Mouse (Mus musculus): ENCODE measurements at regions not wholly inside any gene's neighbourhood (a gene's known extent, or its start where the extent isn't known, plus 50 kb on each side); places are given as distances from the start of the nearest gene placed in this dataset.

DNA sequence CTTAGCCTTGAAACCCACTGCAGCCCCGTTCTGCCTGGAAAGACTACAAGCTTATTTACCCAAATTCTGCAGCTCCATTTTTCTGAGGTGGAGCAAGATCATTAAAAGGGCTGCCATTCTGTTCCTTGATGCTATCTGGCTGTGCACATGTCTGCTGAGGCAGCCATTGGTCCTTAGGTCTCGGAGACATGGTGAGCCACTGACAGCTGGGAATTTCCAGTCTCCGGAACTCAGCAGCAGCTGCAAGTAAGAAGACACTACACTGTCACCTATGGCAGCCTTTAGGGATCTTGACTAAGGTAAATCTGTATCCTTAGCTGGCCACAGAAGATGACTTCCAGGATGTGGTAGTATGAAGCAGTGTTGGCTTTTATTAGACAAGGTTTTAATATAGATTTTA is 467.9 kb downstream of the Cd83 start:
- no peak overlapping the region for H3K4me3 ChIP-seq (replicated peaks)
- H3K27me3 ChIP-seq = no peaks in the 10 kb centered on the region
- WGBS (ENCODE audit: insufficient replicate concordance) = 58% methylated on average over 3 of the region's 3 CpGs
- peaks cover 9% of the 10 kb centered on the region; the same call in 1 of the 2 replicates for H3K4me1 ChIP-seq (replicated peaks)
- no peak overlapping the region for H3K27ac ChIP-seq
- H3K9me3 ChIP-seq (replicated peaks) = no peaks in the 10 kb centered on the region
- ATAC-seq (ENCODE audit: low read depth) (no peak), DNase-seq (no peak)
- no peak overlapping the region for H3K9ac ChIP-seq
- no peak overlapping the region for H3K4me2 ChIP-seq
- no peaks in the 10 kb centered on the region for H3K36me3 ChIP-seq

DNA sequence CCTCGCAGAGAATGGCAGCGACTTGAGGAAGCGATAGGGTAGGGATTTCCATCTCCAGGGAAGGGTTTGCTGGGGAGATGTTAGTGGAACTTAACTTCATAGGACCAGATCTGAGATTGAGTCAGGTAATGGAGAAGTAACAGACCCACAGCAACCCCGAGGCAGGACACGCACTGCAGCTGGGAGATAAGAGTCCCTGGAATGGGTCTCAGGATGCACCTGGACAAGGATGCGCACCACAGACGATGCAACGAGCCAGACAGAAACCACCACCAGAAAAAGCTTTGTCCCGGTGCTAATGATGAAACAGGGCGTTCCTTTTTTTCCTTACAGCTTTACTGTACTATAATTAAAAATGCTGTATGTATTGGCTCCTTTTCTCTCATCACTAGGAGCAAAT is 470.9 kb upstream of the Jarid2 start:
- no peak for ATAC-seq (ENCODE audit: low read depth)
- 43% methylated on average over 10 of the region's 10 CpGs for WGBS (ENCODE audit: insufficient replicate concordance)
- no peak overlapping the region for H3K4me3 ChIP-seq (replicated peaks)
- H3K4me2 ChIP-seq = no peak overlapping the region
- H3K36me3 ChIP-seq = no peaks in the 10 kb centered on the region
- H3K27ac ChIP-seq = no peak overlapping the region
- 0 out of 2 replicates have a peak, but pooled peaks cover under 1% of the 10 kb centered on the region for H3K9me3 ChIP-seq (replicated peaks)
- DNase-seq = no peak
- H3K27me3 ChIP-seq = no peaks in the 10 kb centered on the region
- H3K9ac ChIP-seq = no peak overlapping the region
- H3K4me1 ChIP-seq (replicated peaks) = no peaks in the 10 kb centered on the region

DNA sequence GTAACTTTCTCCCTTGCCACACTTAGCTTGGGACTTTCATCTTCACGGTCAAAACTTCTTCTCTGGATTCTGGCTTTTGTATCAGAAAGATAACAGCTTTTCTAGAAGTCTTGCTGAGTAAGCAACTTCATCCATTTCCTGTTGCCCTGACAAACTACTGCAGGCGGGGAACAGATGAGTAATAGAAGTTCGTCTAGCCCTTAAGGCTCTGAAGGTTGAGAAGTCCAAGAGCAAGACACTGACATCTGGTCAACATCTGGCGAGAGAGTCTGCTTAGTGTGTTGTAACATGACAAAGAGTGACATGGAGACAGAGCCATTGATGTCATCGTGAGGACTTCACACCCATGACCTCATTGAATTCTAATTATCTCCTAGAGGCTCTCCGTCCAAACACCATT is 469.2 kb upstream of the Jarid2 start:
- 38% methylated on average over 6 of the region's 6 CpGs for whole genome bisulfite sequencing (ENCODE audit: insufficient replicate concordance)
- H3K9ac ChIP-seq = no peak overlapping the region
- 0 out of 2 replicates have a peak, but pooled peaks cover 4% of the 10 kb centered on the region for H3K9me3 ChIP-seq (replicated peaks)
- H3K27ac ChIP-seq = no peak overlapping the region
- DNase-seq (no peak), ATAC-seq (ENCODE audit: low read depth) (no peak)
- H3K4me3 ChIP-seq (replicated peaks) = no peak overlapping the region
- H3K4me1 ChIP-seq (replicated peaks) = no peaks in the 10 kb centered on the region
- no peaks in the 10 kb centered on the region for H3K36me3 ChIP-seq
- H3K4me2 ChIP-seq = no peak overlapping the region
- no peaks in the 10 kb centered on the region for H3K27me3 ChIP-seq

DNA sequence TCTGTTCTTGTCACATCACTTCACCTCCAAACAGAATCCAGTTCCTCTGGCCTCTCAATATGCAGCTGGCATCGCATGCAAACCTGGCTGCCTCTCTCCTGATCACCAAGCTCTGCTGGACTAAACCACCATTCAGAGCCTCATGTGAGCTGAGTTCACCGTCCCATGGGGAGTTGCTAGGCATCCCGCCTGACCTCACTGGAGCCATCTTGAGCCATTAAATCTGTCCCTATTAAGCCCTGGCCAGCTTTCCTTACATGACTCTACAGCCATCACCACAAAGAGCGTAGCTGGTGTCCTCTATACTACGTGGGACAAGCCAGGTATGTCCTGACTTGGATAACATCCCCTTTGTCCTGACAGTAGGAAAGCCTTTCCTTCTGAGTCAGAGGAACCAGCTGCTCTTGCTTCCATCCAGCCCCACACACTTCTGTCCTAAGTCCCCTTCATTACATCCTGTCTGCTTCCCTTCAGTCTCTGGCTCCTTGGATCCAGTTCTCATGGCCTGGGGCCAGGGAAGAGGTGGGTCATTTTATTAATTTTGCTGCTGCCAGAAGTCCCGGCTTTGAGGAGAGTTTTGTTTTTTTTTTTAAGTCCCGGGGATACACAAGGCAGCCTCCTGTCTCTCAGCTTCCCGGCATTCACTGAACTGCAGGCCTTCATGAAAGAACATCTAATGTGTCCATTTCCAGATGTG is 468.5 kb upstream of the Jarid2 start:
- Histone ChIP-seq H3K4me2 (no peak overlapping the region), H3K4me1 (replicated peaks) (no peaks in the 10 kb centered on the region), H3K9ac (no peak overlapping the region), H3K4me3 (replicated peaks) (no peak overlapping the region), H3K36me3 (no peaks in the 10 kb centered on the region), H3K9me3 (replicated peaks) (0 out of 2 replicates have a peak, but pooled peaks cover 4% of the 10 kb centered on the region), H3K27ac (no peak overlapping the region), H3K27me3 (no peaks in the 10 kb centered on the region)
- 71% methylated on average over 8 of the region's 8 CpGs for WGBS (ENCODE audit: insufficient replicate concordance)
- DNase-seq (no peak), ATAC-seq (ENCODE audit: low read depth) (no peak)

DNA sequence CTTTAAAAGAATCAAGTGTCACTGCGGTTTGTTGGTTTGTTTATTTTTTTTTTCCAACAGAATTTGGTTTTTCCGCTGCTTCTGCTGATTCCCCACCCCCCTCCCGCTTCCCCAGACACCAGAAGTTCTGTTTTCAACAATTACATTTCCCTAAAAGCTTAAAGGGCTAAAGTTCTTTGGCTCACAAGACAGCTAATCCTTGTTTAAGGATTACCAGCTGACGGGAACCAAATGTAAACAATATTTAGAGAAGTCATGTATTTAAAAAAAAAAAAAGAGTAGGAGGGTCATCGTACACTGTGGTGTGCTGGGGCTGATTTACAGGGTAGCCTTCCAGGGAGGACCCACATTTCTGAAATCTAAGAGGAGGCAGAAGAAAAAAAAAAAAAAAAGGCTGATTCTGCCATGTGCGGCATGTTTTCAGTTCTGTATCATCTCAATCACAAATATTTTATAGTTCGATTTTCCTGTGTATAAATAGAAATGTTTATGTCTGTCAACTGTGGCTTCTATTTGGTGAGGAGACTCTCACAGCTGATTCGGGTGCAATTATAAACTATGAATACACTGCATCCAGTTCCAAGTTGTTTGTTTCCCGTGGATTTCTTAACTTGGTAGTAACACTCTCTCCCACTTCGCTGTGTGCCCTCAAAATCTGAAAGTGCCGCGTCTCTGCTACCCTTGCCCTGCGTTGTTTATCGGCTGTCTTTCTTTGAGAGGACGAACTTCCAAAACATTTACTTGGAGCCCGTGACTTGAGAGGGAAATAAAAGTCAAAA is 456.3 kb upstream of the Jarid2 start:
- Histone ChIP-seq H3K4me1 (replicated peaks) (no peaks in the 10 kb centered on the region), H3K4me3 (replicated peaks) (no peak overlapping the region), H3K9ac (no peak overlapping the region), H3K36me3 (no peaks in the 10 kb centered on the region), H3K27me3 (no peaks in the 10 kb centered on the region), H3K4me2 (no peak overlapping the region), H3K9me3 (replicated peaks) (no peaks in the 10 kb centered on the region), H3K27ac (no peak overlapping the region)
- ATAC-seq (ENCODE audit: low read depth) (no peak), DNase-seq (no peak)
- WGBS (ENCODE audit: insufficient replicate concordance) = 70% methylated on average over 16 of the region's 16 CpGs

DNA sequence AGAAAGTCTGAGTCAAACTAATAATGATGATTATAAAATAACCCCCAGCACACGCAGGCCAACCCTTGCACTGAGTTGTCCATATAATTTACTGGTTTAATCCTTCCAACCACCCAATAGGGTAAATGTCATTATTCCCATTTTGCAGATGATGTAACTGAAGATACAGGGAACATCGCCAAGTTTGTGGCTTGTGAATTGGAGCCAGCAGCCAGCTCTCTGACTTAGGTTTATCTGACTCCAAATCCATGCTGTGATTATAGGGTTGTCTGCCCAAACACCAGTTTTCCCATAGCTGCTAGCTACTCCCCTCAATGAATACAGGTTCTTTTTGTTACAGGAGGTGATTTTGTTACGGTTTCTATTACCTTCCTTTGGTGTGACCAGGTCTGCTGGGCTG is 451.3 kb upstream of the Jarid2 start:
- no peak for DNase-seq
- Histone ChIP-seq H3K27me3 (no peaks in the 10 kb centered on the region), H3K9me3 (replicated peaks) (no peaks in the 10 kb centered on the region), H3K4me3 (replicated peaks) (no peak overlapping the region), H3K36me3 (no peaks in the 10 kb centered on the region), H3K9ac (no peak overlapping the region), H3K27ac (no peak overlapping the region), H3K4me2 (no peak overlapping the region), H3K4me1 (replicated peaks) (no peaks in the 10 kb centered on the region)
- no peak for ATAC-seq (ENCODE audit: low read depth)
- WGBS (ENCODE audit: insufficient replicate concordance) = 65% methylated on average over 3 of the region's 3 CpGs

DNA sequence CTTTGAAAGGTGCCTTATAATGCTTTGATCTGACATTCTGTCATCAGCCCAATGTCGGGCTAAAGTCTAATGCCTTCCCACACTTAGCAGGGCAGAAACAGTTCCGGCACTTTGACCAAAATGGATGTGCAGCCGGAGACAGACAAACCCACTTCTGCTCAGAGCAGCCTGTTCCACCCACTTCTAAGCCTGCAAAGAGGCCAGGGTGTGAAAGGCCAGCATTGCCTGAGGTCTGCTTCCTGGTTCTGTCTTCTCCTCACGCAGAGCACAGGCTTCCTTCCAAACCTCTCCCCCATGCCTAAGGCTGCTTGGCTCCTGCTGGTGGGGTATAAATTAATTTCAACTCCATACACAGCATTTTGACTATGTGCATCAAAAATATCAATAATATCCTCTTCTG is 450.2 kb upstream of the Jarid2 start:
- Histone ChIP-seq H3K9me3 (replicated peaks) (no peaks in the 10 kb centered on the region), H3K4me3 (replicated peaks) (no peak overlapping the region), H3K27ac (no peak overlapping the region), H3K36me3 (no peaks in the 10 kb centered on the region), H3K4me2 (no peak overlapping the region), H3K27me3 (no peaks in the 10 kb centered on the region), H3K4me1 (replicated peaks) (no peaks in the 10 kb centered on the region), H3K9ac (no peak overlapping the region)
- ATAC-seq (ENCODE audit: low read depth) (no peak), DNase-seq (no peak)
- 41% methylated on average over 4 of the region's 4 CpGs for WGBS (ENCODE audit: insufficient replicate concordance)

DNA sequence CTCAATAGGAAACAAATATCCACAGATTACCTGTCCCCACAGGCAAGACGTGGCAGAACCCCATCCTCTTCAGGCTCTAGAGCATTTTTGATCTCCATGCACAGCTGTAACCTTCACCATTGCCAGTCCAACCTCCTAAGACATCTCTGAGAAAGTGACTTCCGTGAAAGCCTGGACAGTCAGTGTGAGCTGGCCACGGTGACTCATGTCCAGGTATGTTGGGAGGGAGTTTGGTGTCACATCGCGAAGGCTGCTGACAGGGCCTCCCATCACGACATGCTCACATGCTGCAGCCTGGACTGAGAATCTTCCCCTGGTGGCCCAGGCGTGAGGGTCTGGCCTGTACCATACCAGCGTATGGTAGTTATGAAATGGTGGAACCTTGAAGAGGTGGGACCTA is 449.0 kb upstream of the Jarid2 start:
- Histone ChIP-seq H3K9ac (no peak overlapping the region), H3K4me1 (replicated peaks) (no peaks in the 10 kb centered on the region), H3K27me3 (no peaks in the 10 kb centered on the region), H3K4me3 (replicated peaks) (no peak overlapping the region), H3K9me3 (replicated peaks) (no peaks in the 10 kb centered on the region), H3K36me3 (no peaks in the 10 kb centered on the region), H3K4me2 (no peak overlapping the region), H3K27ac (no peak overlapping the region)
- ATAC-seq (ENCODE audit: low read depth) (no peak), DNase-seq (no peak)
- 83% methylated on average over 8 of the region's 8 CpGs for WGBS (ENCODE audit: insufficient replicate concordance)

DNA sequence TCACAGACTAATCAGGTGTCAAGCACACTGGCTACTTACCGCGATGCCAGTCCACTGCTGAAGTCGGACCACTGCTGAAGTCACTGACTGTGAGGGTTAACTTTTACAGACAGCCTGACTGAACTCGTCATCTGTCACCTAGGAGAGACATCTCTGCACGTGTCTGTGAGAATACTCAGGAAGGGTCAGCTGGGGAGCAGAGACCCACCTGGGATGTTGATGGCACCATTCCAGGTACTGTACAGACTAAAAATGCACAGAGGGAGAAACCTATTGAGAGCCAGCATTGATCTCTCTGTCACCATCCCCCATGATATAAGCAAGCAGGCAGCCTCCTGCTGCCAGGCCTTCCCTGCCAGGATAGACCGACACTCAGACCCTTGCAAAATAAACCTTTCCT is 447.5 kb upstream of the Jarid2 start:
- ATAC-seq (ENCODE audit: low read depth) (no peak), DNase-seq (no peak)
- Histone ChIP-seq H3K4me2 (no peak overlapping the region), H3K27ac (no peak overlapping the region), H3K9me3 (replicated peaks) (no peaks in the 10 kb centered on the region), H3K4me1 (replicated peaks) (no peaks in the 10 kb centered on the region), H3K4me3 (replicated peaks) (no peak overlapping the region), H3K9ac (no peak overlapping the region), H3K27me3 (no peaks in the 10 kb centered on the region), H3K36me3 (no peaks in the 10 kb centered on the region)
- 66% methylated on average over 6 of the region's 6 CpGs for WGBS (ENCODE audit: insufficient replicate concordance)

DNA sequence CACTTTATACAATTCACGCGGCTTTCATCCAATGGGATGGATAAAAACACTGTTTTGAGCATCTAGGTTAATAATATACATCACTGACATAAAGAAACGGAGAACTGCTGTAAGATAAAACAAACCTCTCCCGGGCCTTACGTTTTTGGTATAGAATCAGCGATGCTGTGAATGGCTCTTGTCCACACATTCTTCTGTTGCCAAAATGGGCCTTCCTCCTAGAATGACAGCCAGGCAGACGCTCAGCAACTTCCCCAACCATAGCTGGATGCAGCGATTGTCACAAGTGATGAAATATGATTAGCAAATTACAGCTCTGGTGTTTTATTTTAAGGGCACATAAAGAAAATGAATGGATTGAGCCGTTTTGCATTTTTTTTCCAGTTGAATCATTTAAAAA is 447.0 kb upstream of the Jarid2 start:
- Histone ChIP-seq H3K9me3 (replicated peaks) (no peaks in the 10 kb centered on the region), H3K27ac (no peak overlapping the region), H3K27me3 (no peaks in the 10 kb centered on the region), H3K4me1 (replicated peaks) (no peaks in the 10 kb centered on the region), H3K9ac (no peak overlapping the region), H3K4me2 (no peak overlapping the region), H3K4me3 (replicated peaks) (no peak overlapping the region), H3K36me3 (no peaks in the 10 kb centered on the region)
- ATAC-seq (ENCODE audit: low read depth) (no peak), DNase-seq (no peak)
- 69% methylated on average over 9 of the region's 9 CpGs for WGBS (ENCODE audit: insufficient replicate concordance)

DNA sequence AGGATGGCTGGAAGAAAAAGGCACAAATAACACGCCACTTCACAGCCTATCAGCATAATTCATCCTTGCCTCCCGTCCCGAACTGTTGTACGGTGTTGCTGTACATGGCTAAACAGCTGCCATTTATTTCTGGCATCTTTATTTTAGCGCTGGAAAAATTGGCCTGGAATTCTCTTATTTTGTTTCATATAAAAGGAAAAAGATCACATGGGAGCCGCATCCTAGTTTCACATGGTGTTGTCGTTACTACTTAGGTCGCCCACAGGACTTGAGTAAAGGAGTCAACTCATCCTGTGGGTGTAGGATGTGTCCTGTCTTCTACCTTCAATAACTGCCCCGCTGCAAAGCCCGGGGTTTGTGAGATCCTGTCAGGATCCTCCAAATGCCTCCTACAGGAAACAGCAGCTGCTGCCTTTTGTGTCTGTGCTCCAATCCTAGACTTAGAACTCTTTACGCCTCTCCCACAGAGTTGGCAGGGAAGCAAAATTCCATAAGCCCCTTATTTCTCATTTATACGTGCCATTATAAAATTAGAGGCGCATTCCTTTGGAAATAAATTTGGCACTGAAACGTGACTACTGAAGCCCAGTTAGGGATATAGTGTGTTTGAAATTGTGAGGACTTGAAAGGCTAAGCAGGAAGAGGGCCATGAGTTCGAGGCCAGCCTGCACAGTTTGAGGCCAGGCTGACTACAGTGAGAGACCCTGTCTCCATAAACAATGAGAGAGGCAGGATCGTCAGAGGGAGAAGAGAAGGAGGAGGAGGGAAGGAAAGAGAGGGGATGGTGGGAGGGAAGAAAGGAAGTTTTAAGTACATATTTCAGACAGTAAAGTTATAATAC is 446.3 kb upstream of the Jarid2 start:
- Histone ChIP-seq H3K4me3 (replicated peaks) (no peak overlapping the region), H3K27ac (no peak overlapping the region), H3K36me3 (no peaks in the 10 kb centered on the region), H3K9ac (no peak overlapping the region), H3K9me3 (replicated peaks) (no peaks in the 10 kb centered on the region), H3K4me2 (no peak overlapping the region), H3K27me3 (no peaks in the 10 kb centered on the region), H3K4me1 (replicated peaks) (no peaks in the 10 kb centered on the region)
- ATAC-seq (ENCODE audit: low read depth) (no peak), DNase-seq (no peak)
- WGBS (ENCODE audit: insufficient replicate concordance) = 72% methylated on average over 16 of the region's 16 CpGs
